Mouse (Mus musculus): ENCODE data around the gene Spint1.

The Spint1 gene

GRCm38 (mm10) chr2:119237210-119237870 lies at the start of gene Spint1:
TSS of gene Spint1 (plus strand) at chr2:119237362.
- peak; percentile 9 for DNase-seq

GRCm38 (mm10) chr2:119189029-119189710 lies 48.0 kb upstream of the Spint1 start:
- DNase-seq: peak; percentile 84

- no peak for DNase-seq
These were observed 46.2 kb upstream of the Spint1 start for GRCm38 (mm10) chr2:119190969-119191368.

GRCm38 (mm10) chr2:119194140-119194539 lies 43.0 kb upstream of the Spint1 start:
- no peak for DNase-seq

GRCm38 (mm10) chr2:119196316-119197108 lies 40.6 kb upstream of the Spint1 start:
- DNase-seq: no peak

GRCm38 (mm10) chr2:119197493-119197892 lies 39.7 kb upstream of the Spint1 start:
- no peak for DNase-seq

GRCm38 (mm10) chr2:119198049-119198448 lies 39.1 kb upstream of the Spint1 start:
- no peak for DNase-seq

GRCm38 (mm10) chr2:119198934-119199333 lies 38.2 kb upstream of the Spint1 start:
- DNase-seq: no peak

- peak; percentile 17 for DNase-seq
These were observed 34.2 kb upstream of the Spint1 start for GRCm38 (mm10) chr2:119202914-119203453.

GRCm38 (mm10) chr2:119203871-119204460 lies 33.2 kb upstream of the Spint1 start:
- no peak for DNase-seq

- DNase-seq: no peak
These were observed 29.2 kb upstream of the Spint1 start for GRCm38 (mm10) chr2:119207961-119208343.

- DNase-seq: peak; percentile 93
These were observed 28.6 kb upstream of the Spint1 start, which contains the start of the genes Zfyve19 and Dnajc17 for GRCm38 (mm10) chr2:119208344-119209175. TSS of gene Zfyve19 (plus strand) at chr2:119208617. TSS of gene Dnajc17 (minus strand) at chr2:119208795.

GRCm38 (mm10) chr2:119209176-119209507 lies 28.0 kb upstream of the Spint1 start:
- DNase-seq: no peak

- no peak for DNase-seq
These were observed 7.1 kb upstream of the Spint1 start, which contains the start of gene Ppp1r14d for GRCm38 (mm10) chr2:119229775-119230704. TSS of gene Ppp1r14d (minus strand) at chr2:119229906.

- DNase-seq: no peak
These were observed 416 bp upstream of the Spint1 start for GRCm38 (mm10) chr2:119236682-119237209.

GRCm38 (mm10) chr2:119237871-119238220 lies 684 bp downstream of the Spint1 start:
- no peak for DNase-seq

- no peak for DNase-seq
These were observed 1.5 kb downstream of the Spint1 start for GRCm38 (mm10) chr2:119238671-119239070.

GRCm38 (mm10) chr2:119240075-119240818 lies 3.1 kb downstream of the Spint1 start:
- no peak for DNase-seq

GRCm38 (mm10) chr2:119240819-119241186 lies 3.6 kb downstream of the Spint1 start:
- no peak for DNase-seq

- no peak for DNase-seq
These were observed 5.4 kb downstream of the Spint1 start for GRCm38 (mm10) chr2:119242548-119242947.
